ENCODE assay signal across 17 mouse cellular contexts in genomic region chr6:36843031-36843488, GRCm38 (mm10). TPM values are rescaled to one million over a fixed set of nuclear protein-coding genes. Genes with fewer than 3 reads are reported as not detected.
DNase-seq lines count a peak whose midpoint lies in the region; ATAC-seq and TF ChIP-seq lines count a peak whose summit lies in the region.
"Had no signal": no experiment of that assay in that cellular context is flagged by ENCODE, and none has a peak within 500 bp of the region (broad histone marks: within the 10 kb centered on the region; RNA-seq: fewer than 3 reads in every experiment).

No protein-coding gene starts in this region.

- no peak overlapping the region for H3K4me3 ChIP-seq in forebrain, postnatal 0 days (ENCODE audit: low read depth, low read length)
- no peak overlapping the region for H3K4me3 ChIP-seq in forebrain, embryonic 14.5 days (ENCODE audit: low read depth, low read length)
- H3K4me3 ChIP-seq in embryonic facial prominence, embryonic 11.5 days (ENCODE audit: low read depth, low read length), result no peak overlapping the region
- H3K4me3 ChIP-seq in limb, embryonic 13.5 days, result no peak overlapping the region
- H3K4me3 ChIP-seq: midbrain, embryonic 13.5 days had no signal

- H3K27ac ChIP-seq in forebrain, postnatal 0 days (ENCODE audit: low read depth, low read length), result peak overlapping the region; percentile 69
- H3K27ac ChIP-seq in forebrain, embryonic 14.5 days (ENCODE audit: low read depth, low read length), result no peak overlapping the region
- peak overlapping the region; percentile 11; the same call in 1 of the 2 replicates for H3K27ac ChIP-seq in embryonic facial prominence, embryonic 11.5 days (replicated peaks; ENCODE audit: low read depth, low read length)
- H3K27ac ChIP-seq in limb, embryonic 13.5 days, result peak overlapping the region; percentile 3; the same call in 1 of the 2 replicates
- H3K27ac ChIP-seq: liver, embryonic 14.5 days; midbrain, embryonic 13.5 days had no signal

- peak; percentile 48 for DNase-seq in forebrain, postnatal 0 days
- DNase-seq in forebrain, embryonic 14.5 days (ENCODE audit: low spot score), result no peak
- DNase-seq in layer of hippocampus, adult 9-11 months, result peak; percentile 71
- DNase-seq in layer of hippocampus, adult 11-12 months (ENCODE audit: low spot score), result no peak
- no peak for DNase-seq in embryonic facial prominence, embryonic 11.5 days (ENCODE audit: low spot score)
- no peak for DNase-seq in neural tube, embryonic 10.5 days (ENCODE audit: extremely low spot score, low spot score)
- DNase-seq in lung, postnatal 36 days, result no peak
- DNase-seq: cerebellum, adult 2 months; heart, adult 11 months; heart, postnatal 4 days; kidney, adult 9 months; layer of hippocampus, postnatal 36 days; lung, postnatal 4 days had no signal

- H3K4me2 ChIP-seq in forebrain, postnatal 0 days (ENCODE audit: low read depth), result no peak overlapping the region
- no peak overlapping the region for H3K4me2 ChIP-seq in forebrain, embryonic 14.5 days (ENCODE audit: low read length)
- H3K4me2 ChIP-seq in embryonic facial prominence, embryonic 11.5 days (ENCODE audit: low read depth, low read length), result no peak overlapping the region
- no peak overlapping the region for H3K4me2 ChIP-seq in limb, embryonic 13.5 days (replicated peaks)
- H3K4me2 ChIP-seq: midbrain, embryonic 13.5 days had no signal

- no peak overlapping the region for H3K9ac ChIP-seq in forebrain, postnatal 0 days
- no peak overlapping the region for H3K9ac ChIP-seq in forebrain, embryonic 14.5 days (ENCODE audit: low read length)
- no peak overlapping the region for H3K9ac ChIP-seq in embryonic facial prominence, embryonic 11.5 days (replicated peaks; ENCODE audit: low read length)
- no peak overlapping the region for H3K9ac ChIP-seq in limb, embryonic 13.5 days
- H3K9ac ChIP-seq: liver, embryonic 14.5 days; midbrain, embryonic 13.5 days had no signal

- peak; percentile 85 for ATAC-seq in forebrain, postnatal 0 days
- ATAC-seq in forebrain, embryonic 14.5 days, result no peak
- ATAC-seq in embryonic facial prominence, embryonic 11.5 days (replicated peaks; ENCODE audit: insufficient number of reproducible peaks, low FRiP score, low TSS enrichment, low read depth), result no peak
- no peak for ATAC-seq in limb, embryonic 13.5 days (ENCODE audit: low FRiP score, low read depth)
- ATAC-seq: midbrain, embryonic 13.5 days had no signal

- 63% methylated on average over 3 of the region's 3 CpGs for WGBS in forebrain, postnatal 0 days
- WGBS in forebrain, embryonic 14.5 days, result 79% methylated on average over 3 of the region's 3 CpGs
- WGBS in embryonic facial prominence, embryonic 11.5 days, result 54% methylated on average over 3 of the region's 3 CpGs
- 29% methylated on average over 3 of the region's 3 CpGs for WGBS in limb, embryonic 13.5 days

- H3K27me3 ChIP-seq in forebrain, postnatal 0 days (ENCODE audit: insufficient read depth, low read length), result no peaks in the 10 kb centered on the region
- H3K27me3 ChIP-seq in forebrain, embryonic 14.5 days (replicated peaks; ENCODE audit: control insufficient read depth, insufficient read depth, low read length), result no peaks in the 10 kb centered on the region
- no peaks in the 10 kb centered on the region for H3K27me3 ChIP-seq in embryonic facial prominence, embryonic 11.5 days (ENCODE audit: control insufficient read depth, insufficient read depth, low read length)
- H3K27me3 ChIP-seq in limb, embryonic 13.5 days, result no peaks in the 10 kb centered on the region
- H3K27me3 ChIP-seq: midbrain, embryonic 13.5 days had no signal

- TF ChIP-seq CTCF in forebrain, postnatal 0 days (IDR thresholded peaks at IDR 0.05; ENCODE audit: low read depth), result no peak

- no peaks in the 10 kb centered on the region; the same call in 1 of the 2 replicates for H3K36me3 ChIP-seq in forebrain, postnatal 0 days (ENCODE audit: insufficient read depth)
- no peaks in the 10 kb centered on the region for H3K36me3 ChIP-seq in forebrain, embryonic 14.5 days (ENCODE audit: control insufficient read depth, insufficient read depth, low read length)
- no peaks in the 10 kb centered on the region for H3K36me3 ChIP-seq in embryonic facial prominence, embryonic 11.5 days (replicated peaks; ENCODE audit: control insufficient read depth, insufficient read depth, low read depth, low read length)
- H3K36me3 ChIP-seq in limb, embryonic 13.5 days, result no peaks in the 10 kb centered on the region
- H3K36me3 ChIP-seq: G1E had no signal

- H3K9me3 ChIP-seq in forebrain, postnatal 0 days (ENCODE audit: low read length), result no peaks in the 10 kb centered on the region
- no peaks in the 10 kb centered on the region for H3K9me3 ChIP-seq in forebrain, embryonic 14.5 days (replicated peaks; ENCODE audit: control insufficient read depth, low read length)
- H3K9me3 ChIP-seq in embryonic facial prominence, embryonic 11.5 days (replicated peaks; ENCODE audit: control insufficient read depth, low read length), result no peaks in the 10 kb centered on the region
- H3K9me3 ChIP-seq in limb, embryonic 13.5 days, result no peaks in the 10 kb centered on the region
- H3K9me3 ChIP-seq: midbrain, embryonic 13.5 days had no signal

- 0 out of 2 replicates have a peak, but pooled peaks cover 5% of the 10 kb centered on the region for H3K4me1 ChIP-seq in forebrain, postnatal 0 days (ENCODE audit: insufficient read depth)
- H3K4me1 ChIP-seq in forebrain, embryonic 14.5 days (ENCODE audit: control insufficient read depth, insufficient read depth, low read length), result no peaks in the 10 kb centered on the region
- H3K4me1 ChIP-seq in embryonic facial prominence, embryonic 11.5 days (ENCODE audit: control insufficient read depth, insufficient read depth, low read length), result no peaks in the 10 kb centered on the region
- peaks cover 25% of the 10 kb centered on the region for H3K4me1 ChIP-seq in limb, embryonic 13.5 days
- H3K4me1 ChIP-seq: midbrain, embryonic 13.5 days had no signal

RNA-seq across cellular contexts. Expression of gene Ptn, which starts 33.0 kb away (rescaled TPM):
- total RNA-seq in forebrain, postnatal 0 days (2014; rRNA removed), result 598 and 696 TPM in 2 replicates
- 916 and 1,048 TPM in 2 replicates for polyA plus RNA-seq in forebrain, postnatal 0 days (2015; fragmentation: Nextera tagmentation; extraction: Ambion mirVana)
- 532 and 624 TPM in 2 replicates for polyA plus RNA-seq in forebrain, embryonic 14.5 days (2014; fragmentation: Nextera tagmentation; extraction: Ambion mirVana)
- polyA plus RNA-seq in embryonic facial prominence, embryonic 11.5 days (2014; fragmentation: Nextera tagmentation; extraction: Ambion mirVana), result 499 and 596 TPM in 2 replicates
- 603 and 694 TPM in 2 replicates for polyA plus RNA-seq in limb, embryonic 13.5 days (2015; fragmentation: Nextera tagmentation; extraction: Ambion mirVana)
- total RNA-seq: G1E had no signal
- polyA plus RNA-seq: G1E had no signal

Comparison
In these comparisons a context has a peak if more than half of its experiments do, and no peak if none do; other contexts are left out.
1. DNase-seq: peak in forebrain, postnatal 0 days (single experiment) and layer of hippocampus, adult 9-11 months (single experiment); none in forebrain, embryonic 14.5 days (single experiment), layer of hippocampus, adult 11-12 months (single experiment), embryonic facial prominence, embryonic 11.5 days (single experiment), neural tube, embryonic 10.5 days (single experiment) and lung, postnatal 36 days (single experiment).